Mouse (Mus musculus): ENCODE measurements around the gene Slc5a5. TPM values are rescaled to one million over a fixed set of nuclear protein-coding genes. Genes with fewer than 3 reads are reported as not detected.

The Slc5a5 gene
- polyA plus RNA-seq, 1 experiment: 0.19 TPM

- no peak for DNase-seq
- Histone ChIP-seq H3K4me3 (ENCODE audit: insufficient read depth, low read depth, low read length) (no peak overlapping the region), H3K27ac (ENCODE audit: insufficient read depth, low read depth, low read length) (no peak overlapping the region), H3K27me3 (replicated peaks; ENCODE audit: control insufficient read depth, insufficient read depth, low read length) (no peaks in the 10 kb centered on the region), H3K36me3 (ENCODE audit: control insufficient read depth, insufficient read depth, low read length) (no peaks in the 10 kb centered on the region), H3K4me1 (ENCODE audit: control insufficient read depth, insufficient read depth, low read length) (no peaks in the 10 kb centered on the region)
- TF ChIP-seq POLR2A (IDR thresholded peaks at IDR 0.05; ENCODE audit: low read depth, low read length) (no peak), CTCF (conservative IDR thresholded peaks at IDR 0.05; ENCODE audit: insufficient read depth, insufficient read length, low read depth, low read length) (no peak; the same call in 1 of the 2 replicates)
- 52% methylated on average over 15 of the region's 15 CpGs for WGBS
These were observed 46.0 kb downstream of the Slc5a5 start for GRCm38 (mm10) chr8:70846371-70847154.

- WGBS: 49% methylated on average over 5 of the region's 5 CpGs
- H3K4me1 ChIP-seq (ENCODE audit: control insufficient read depth, insufficient read depth, low read length): peaks cover 3% of the 10 kb centered on the region; the same call in 1 of the 2 replicates
- no peaks in the 10 kb centered on the region for H3K36me3 ChIP-seq (ENCODE audit: control insufficient read depth, insufficient read depth, low read length)
- H3K27me3 ChIP-seq (replicated peaks; ENCODE audit: control insufficient read depth, insufficient read depth, low read length): no peaks in the 10 kb centered on the region
- no peak for TF ChIP-seq CTCF (conservative IDR thresholded peaks at IDR 0.05; ENCODE audit: insufficient read depth, insufficient read length, low read depth, low read length)
- TF ChIP-seq POLR2A (IDR thresholded peaks at IDR 0.05; ENCODE audit: low read depth, low read length): no peak
- H3K4me3 ChIP-seq (ENCODE audit: insufficient read depth, low read depth, low read length): no peak overlapping the region
- no peak overlapping the region for H3K27ac ChIP-seq (ENCODE audit: insufficient read depth, low read depth, low read length)
- DNase-seq: no peak
These were observed 47.4 kb downstream of the Slc5a5 start for GRCm38 (mm10) chr8:70845108-70845507.

- DNase-seq: peak; percentile 92
- 3% methylated on average over 6 of the region's 6 CpGs for WGBS
- Histone ChIP-seq H3K27ac (ENCODE audit: insufficient read depth, low read depth, low read length) (no peak overlapping the region), H3K27me3 (replicated peaks; ENCODE audit: control insufficient read depth, insufficient read depth, low read length) (no peaks in the 10 kb centered on the region), H3K4me3 (ENCODE audit: insufficient read depth, low read depth, low read length) (no peak overlapping the region), H3K4me1 (ENCODE audit: control insufficient read depth, insufficient read depth, low read length) (peaks cover 3% of the 10 kb centered on the region; the same call in 1 of the 2 replicates), H3K36me3 (ENCODE audit: control insufficient read depth, insufficient read depth, low read length) (no peaks in the 10 kb centered on the region)
- TF ChIP-seq POLR2A (IDR thresholded peaks at IDR 0.05; ENCODE audit: low read depth, low read length) (no peak), CTCF (conservative IDR thresholded peaks at IDR 0.05; ENCODE audit: insufficient read depth, insufficient read length, low read depth, low read length) (peak; percentile 93)
These were observed 48.0 kb downstream of the Slc5a5 start for GRCm38 (mm10) chr8:70844523-70844922.

GRCm38 (mm10) chr8:70843941-70844340, 48.6 kb downstream of the Slc5a5 start:
- Histone ChIP-seq H3K4me1 (ENCODE audit: control insufficient read depth, insufficient read depth, low read length) (peaks cover 3% of the 10 kb centered on the region; the same call in 1 of the 2 replicates), H3K36me3 (ENCODE audit: control insufficient read depth, insufficient read depth, low read length) (no peaks in the 10 kb centered on the region), H3K27ac (ENCODE audit: insufficient read depth, low read depth, low read length) (no peak overlapping the region), H3K27me3 (replicated peaks; ENCODE audit: control insufficient read depth, insufficient read depth, low read length) (no peaks in the 10 kb centered on the region), H3K4me3 (ENCODE audit: insufficient read depth, low read depth, low read length) (no peak overlapping the region)
- TF ChIP-seq CTCF (conservative IDR thresholded peaks at IDR 0.05; ENCODE audit: insufficient read depth, insufficient read length, low read depth, low read length): no peak
- WGBS: 85% methylated on average over 8 of the region's 8 CpGs
- DNase-seq: no peak

GRCm38 (mm10) chr8:70843214-70843773, 49.3 kb downstream of the Slc5a5 start:
- TF ChIP-seq POLR2A (IDR thresholded peaks at IDR 0.05; ENCODE audit: low read depth, low read length): no peak
- TF ChIP-seq CTCF (conservative IDR thresholded peaks at IDR 0.05; ENCODE audit: insufficient read depth, insufficient read length, low read depth, low read length): no peak
- 86% methylated on average over 5 of the region's 5 CpGs for WGBS
- Histone ChIP-seq H3K27ac (ENCODE audit: insufficient read depth, low read depth, low read length) (no peak overlapping the region), H3K4me1 (ENCODE audit: control insufficient read depth, insufficient read depth, low read length) (peaks cover 3% of the 10 kb centered on the region; the same call in 1 of the 2 replicates), H3K27me3 (replicated peaks; ENCODE audit: control insufficient read depth, insufficient read depth, low read length) (no peaks in the 10 kb centered on the region), H3K36me3 (ENCODE audit: control insufficient read depth, insufficient read depth, low read length) (no peaks in the 10 kb centered on the region), H3K4me3 (ENCODE audit: insufficient read depth, low read depth, low read length) (no peak overlapping the region)
- DNase-seq: no peak

- H3K36me3 ChIP-seq (ENCODE audit: control insufficient read depth, insufficient read depth, low read length): no peaks in the 10 kb centered on the region
- no peak overlapping the region for H3K27ac ChIP-seq (ENCODE audit: insufficient read depth, low read depth, low read length)
- H3K4me3 ChIP-seq (ENCODE audit: insufficient read depth, low read depth, low read length): no peak overlapping the region
- H3K4me1 ChIP-seq (ENCODE audit: control insufficient read depth, insufficient read depth, low read length): peaks cover 3% of the 10 kb centered on the region; the same call in 1 of the 2 replicates
- 71% methylated on average over 25 of the region's 25 CpGs for WGBS
- TF ChIP-seq POLR2A (IDR thresholded peaks at IDR 0.05; ENCODE audit: low read depth, low read length): no peak
- no peak for TF ChIP-seq CTCF (conservative IDR thresholded peaks at IDR 0.05; ENCODE audit: insufficient read depth, insufficient read length, low read depth, low read length)
- DNase-seq: no peak
- H3K27me3 ChIP-seq (replicated peaks; ENCODE audit: control insufficient read depth, insufficient read depth, low read length): no peaks in the 10 kb centered on the region
These were observed 50.1 kb downstream of the Slc5a5 start for GRCm38 (mm10) chr8:70842484-70842883.

All from kidney, adult 2 months (tissue).